ENCODE assay signal across 11 mouse cellular contexts in the genomic region with DNA sequence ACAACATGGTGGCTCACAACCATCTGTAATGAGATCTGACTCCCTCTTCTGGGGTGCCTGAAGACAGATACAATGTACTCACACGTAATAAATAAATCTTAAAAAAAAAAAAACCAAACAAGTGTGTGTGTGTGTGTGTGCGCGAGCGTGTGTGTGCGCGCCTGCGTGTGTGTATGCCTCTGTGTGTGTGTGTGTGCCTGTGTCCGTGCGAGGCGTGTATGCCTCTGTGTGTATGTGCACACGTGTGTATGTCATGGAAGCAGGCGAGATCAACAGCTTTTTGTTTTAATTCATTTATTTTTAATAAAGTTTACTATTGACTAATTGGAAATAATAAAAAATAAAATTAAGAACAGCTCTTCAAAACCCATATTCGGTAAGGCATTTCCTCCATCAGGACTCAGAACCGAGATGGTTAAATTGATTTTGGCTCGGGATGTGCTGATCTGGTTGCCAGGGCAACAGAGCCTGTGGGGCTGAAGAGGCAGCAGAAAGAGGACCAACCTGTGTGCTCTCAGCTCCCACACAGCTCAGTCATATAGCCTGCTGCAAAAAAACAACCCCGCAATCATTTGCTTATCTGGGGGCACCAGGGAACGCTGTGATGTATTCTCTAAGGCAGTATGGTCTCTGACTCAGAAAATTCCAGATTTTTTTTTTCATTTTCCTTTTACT. TPM values are rescaled to one million over a fixed set of nuclear protein-coding genes. Genes with fewer than 3 reads are reported as not detected.
DNase-seq lines count a peak whose midpoint lies in the region; ATAC-seq and TF ChIP-seq lines count a peak whose summit lies in the region.
"Had no signal": no experiment of that assay in that cellular context is flagged by ENCODE, and none has a peak within 500 bp of the region (broad histone marks: within the 10 kb centered on the region; RNA-seq: fewer than 3 reads in every experiment).

No protein-coding gene starts in this region.

- H3K9ac ChIP-seq in neural tube, embryonic 12.5 days, result no peak overlapping the region
- no peak overlapping the region for H3K9ac ChIP-seq in hindbrain, postnatal 0 days (replicated peaks; ENCODE audit: low read length)
- H3K9ac ChIP-seq in neural tube, embryonic 13.5 days, result no peak overlapping the region

- no peak overlapping the region for H3K27ac ChIP-seq in neural tube, embryonic 12.5 days
- H3K27ac ChIP-seq in forebrain, embryonic 10.5 days, result 0 out of 2 replicates have a peak overlapping the region, but pooled peaks have one; percentile 20
- peak overlapping the region; percentile 67 for H3K27ac ChIP-seq in hindbrain, postnatal 0 days
- peak overlapping the region; percentile 83 for H3K27ac ChIP-seq in neural tube, embryonic 13.5 days (replicated peaks)

- H3K9me3 ChIP-seq in neural tube, embryonic 12.5 days, result no peaks in the 10 kb centered on the region
- H3K9me3 ChIP-seq in forebrain, embryonic 10.5 days, result no peaks in the 10 kb centered on the region
- H3K9me3 ChIP-seq in hindbrain, postnatal 0 days (ENCODE audit: low read length), result no peaks in the 10 kb centered on the region
- H3K9me3 ChIP-seq in neural tube, embryonic 13.5 days, result no peaks in the 10 kb centered on the region

- peaks cover 10% of the 10 kb centered on the region for H3K4me1 ChIP-seq in neural tube, embryonic 12.5 days
- peaks cover 25% of the 10 kb centered on the region for H3K4me1 ChIP-seq in forebrain, embryonic 10.5 days
- peaks cover 10% of the 10 kb centered on the region for H3K4me1 ChIP-seq in hindbrain, postnatal 0 days (ENCODE audit: insufficient read depth, low read length)
- H3K4me1 ChIP-seq in neural tube, embryonic 13.5 days (replicated peaks), result peaks cover 45% of the 10 kb centered on the region

- no peak for DNase-seq in neural tube, embryonic 10.5 days (ENCODE audit: extremely low spot score, low spot score)
- peak; percentile 25 for DNase-seq in forebrain, embryonic 10.5 days (ENCODE audit: extremely low spot score, low spot score)
- peak; percentile 93 for DNase-seq in hindbrain, postnatal 0 days (ENCODE audit: low spot score)
- DNase-seq in T-cell, adult 2 months (ENCODE audit: low spot score), result no peak
- no peak for DNase-seq in heart, adult 9 months (ENCODE audit: low spot score in 2 of 2)
- DNase-seq in spleen, postnatal 10 days (ENCODE audit: low spot score in 2 of 2), result no peak
- DNase-seq: kidney, adult 18-20 months; lung, postnatal 36 days had no signal

- TF ChIP-seq CTCF in hindbrain, postnatal 0 days (IDR thresholded peaks at IDR 0.05; ENCODE audit: low read depth), result no peak

- WGBS in neural tube, embryonic 12.5 days, result 73% methylated on average over 17 of the region's 17 CpGs
- 75% methylated on average over 17 of the region's 17 CpGs for WGBS in forebrain, embryonic 10.5 days
- WGBS in hindbrain, postnatal 0 days, result 53% methylated on average over 17 of the region's 17 CpGs
- 65% methylated on average over 17 of the region's 17 CpGs for WGBS in neural tube, embryonic 13.5 days

- no peak overlapping the region for H3K4me3 ChIP-seq in neural tube, embryonic 12.5 days
- H3K4me3 ChIP-seq in forebrain, embryonic 10.5 days, result no peak overlapping the region
- 0 out of 2 replicates have a peak overlapping the region, but pooled peaks have one; percentile 4 for H3K4me3 ChIP-seq in hindbrain, postnatal 0 days (ENCODE audit: low read length)
- no peak overlapping the region for H3K4me3 ChIP-seq in neural tube, embryonic 13.5 days

- H3K27me3 ChIP-seq in neural tube, embryonic 12.5 days (replicated peaks), result no peaks in the 10 kb centered on the region
- H3K27me3 ChIP-seq in forebrain, embryonic 10.5 days (ENCODE audit: poor library complexity, severe bottlenecking), result no peaks in the 10 kb centered on the region
- H3K27me3 ChIP-seq in hindbrain, postnatal 0 days (ENCODE audit: insufficient read depth, low read length), result no peaks in the 10 kb centered on the region
- no peaks in the 10 kb centered on the region for H3K27me3 ChIP-seq in neural tube, embryonic 13.5 days

- ATAC-seq in neural tube, embryonic 12.5 days (ENCODE audit: low FRiP score, low read depth), result peak; percentile 45; the same call in 1 of the 2 replicates
- ATAC-seq in hindbrain, postnatal 0 days, result peak; percentile 87
- ATAC-seq in neural tube, embryonic 13.5 days (ENCODE audit: low read depth), result peak; percentile 84

- H3K36me3 ChIP-seq in neural tube, embryonic 12.5 days, result no peaks in the 10 kb centered on the region
- no peaks in the 10 kb centered on the region for H3K36me3 ChIP-seq in forebrain, embryonic 10.5 days (replicated peaks)
- no peaks in the 10 kb centered on the region for H3K36me3 ChIP-seq in hindbrain, postnatal 0 days (ENCODE audit: insufficient read depth, low read length)
- no peaks in the 10 kb centered on the region for H3K36me3 ChIP-seq in neural tube, embryonic 13.5 days

- peak overlapping the region; percentile 14; the same call in 1 of the 2 replicates for H3K4me2 ChIP-seq in neural tube, embryonic 12.5 days (replicated peaks)
- no peak overlapping the region for H3K4me2 ChIP-seq in hindbrain, postnatal 0 days (ENCODE audit: low read depth, low read length)
- peak overlapping the region; percentile 31 for H3K4me2 ChIP-seq in neural tube, embryonic 13.5 days

RNA-seq across cellular contexts. Expression of a gene that starts 6.2 kb away (rescaled TPM):
- 40.2 and 47.5 TPM in 2 replicates for polyA plus RNA-seq in neural tube, embryonic 12.5 days (2016; fragmentation: Nextera tagmentation; extraction: Ambion mirVana)
- 4.3 and 6.8 TPM in 2 replicates for polyA plus RNA-seq in forebrain, embryonic 10.5 days (2016; fragmentation: Nextera tagmentation; extraction: Ambion mirVana)
- 106 and 118 TPM in 2 replicates for total RNA-seq in hindbrain, postnatal 0 days (2014; rRNA removed)
- polyA plus RNA-seq in hindbrain, postnatal 0 days (2015; fragmentation: Nextera tagmentation; extraction: Ambion mirVana), result 138 and 139 TPM in 2 replicates
- polyA plus RNA-seq in neural tube, embryonic 13.5 days (2015; fragmentation: Nextera tagmentation; extraction: Ambion mirVana), result 76.2 and 82.4 TPM in 2 replicates
- total RNA-seq: granulocyte monocyte progenitor cell, adult 5-6 weeks had no signal

RNA-seq across cellular contexts. Expression of a gene that starts 14.3 kb away (rescaled TPM):
- polyA plus RNA-seq in neural tube, embryonic 12.5 days (2016; fragmentation: Nextera tagmentation; extraction: Ambion mirVana), result 213 and 232 TPM in 2 replicates
- polyA plus RNA-seq in forebrain, embryonic 10.5 days (2016; fragmentation: Nextera tagmentation; extraction: Ambion mirVana), result 156 and 163 TPM in 2 replicates
- total RNA-seq in hindbrain, postnatal 0 days (2014; rRNA removed), result 1,865 and 2,018 TPM in 2 replicates
- polyA plus RNA-seq in hindbrain, postnatal 0 days (2015; fragmentation: Nextera tagmentation; extraction: Ambion mirVana), result 435 and 441 TPM in 2 replicates
- polyA plus RNA-seq in neural tube, embryonic 13.5 days (2015; fragmentation: Nextera tagmentation; extraction: Ambion mirVana), result 275 and 297 TPM in 2 replicates

RNA-seq across cellular contexts. Expression of a gene that starts 21.2 kb away (rescaled TPM):
- 25.6 and 26.2 TPM in 2 replicates for polyA plus RNA-seq in neural tube, embryonic 12.5 days (2016; fragmentation: Nextera tagmentation; extraction: Ambion mirVana)
- polyA plus RNA-seq in forebrain, embryonic 10.5 days (2016; fragmentation: Nextera tagmentation; extraction: Ambion mirVana), result 7.3 and 9.3 TPM in 2 replicates
- total RNA-seq in hindbrain, postnatal 0 days (2014; rRNA removed), result 22.7 and 24.3 TPM in 2 replicates
- 40.9 and 41.2 TPM in 2 replicates for polyA plus RNA-seq in hindbrain, postnatal 0 days (2015; fragmentation: Nextera tagmentation; extraction: Ambion mirVana)
- polyA plus RNA-seq in neural tube, embryonic 13.5 days (2015; fragmentation: Nextera tagmentation; extraction: Ambion mirVana), result 37.6 and 39.7 TPM in 2 replicates
- total RNA-seq: granulocyte monocyte progenitor cell, adult 5-6 weeks had no signal

RNA-seq across cellular contexts. Expression of a gene that starts 32.0 kb away (rescaled TPM):
- polyA plus RNA-seq in neural tube, embryonic 12.5 days (2016; fragmentation: Nextera tagmentation; extraction: Ambion mirVana), result 1.5 and 3.0 TPM in 2 replicates
- 0.10 TPM in 2 replicates for polyA plus RNA-seq in forebrain, embryonic 10.5 days (2016; fragmentation: Nextera tagmentation; extraction: Ambion mirVana)
- total RNA-seq in hindbrain, postnatal 0 days (2014; rRNA removed), result 0.18 and 0.21 TPM in 2 replicates
- polyA plus RNA-seq in hindbrain, postnatal 0 days (2015; fragmentation: Nextera tagmentation; extraction: Ambion mirVana), result 0.05 TPM in 2 replicates
- 3.1 and 3.6 TPM in 2 replicates for polyA plus RNA-seq in neural tube, embryonic 13.5 days (2015; fragmentation: Nextera tagmentation; extraction: Ambion mirVana)

RNA-seq across cellular contexts. Expression of a gene that starts 44.6 kb away (rescaled TPM):
- 1.5 and 2.0 TPM in 2 replicates for polyA plus RNA-seq in neural tube, embryonic 12.5 days (2016; fragmentation: Nextera tagmentation; extraction: Ambion mirVana)
- 1.2 and 1.4 TPM in 2 replicates for polyA plus RNA-seq in forebrain, embryonic 10.5 days (2016; fragmentation: Nextera tagmentation; extraction: Ambion mirVana)
- total RNA-seq in hindbrain, postnatal 0 days (2014; rRNA removed), result 36.9 and 41.7 TPM in 2 replicates
- 8.2 and 8.9 TPM in 2 replicates for polyA plus RNA-seq in hindbrain, postnatal 0 days (2015; fragmentation: Nextera tagmentation; extraction: Ambion mirVana)
- 3.3 and 3.5 TPM in 2 replicates for polyA plus RNA-seq in neural tube, embryonic 13.5 days (2015; fragmentation: Nextera tagmentation; extraction: Ambion mirVana)

Comparison
In these comparisons a context has a peak if more than half of its experiments do, and no peak if none do; other contexts are left out.
1. DNase-seq: peak in forebrain, embryonic 10.5 days (single experiment) and hindbrain, postnatal 0 days (single experiment); none in neural tube, embryonic 10.5 days (single experiment), T-cell, adult 2 months (single experiment), heart, adult 9 months (0 of 2) and spleen, postnatal 10 days (0 of 2).
2. Peak in every context shown above with its lines, with median percentiles within 50 percentile points of each other: ATAC-seq.